Mouse (Mus musculus) gastrocnemius, postnatal 36 days (tissue): ENCODE measurements around the gene Sec14l2. TPM values are rescaled to one million over a fixed set of nuclear protein-coding genes. Genes with fewer than 3 reads are reported as not detected.

Experiments
- DNase-seq, 2 experiments: peaks; one replicate each; pipeline ENCODE4 v3.0.0; 2022
- intact Hi-C: fragments of 180-260 bp; cut with DNase I; formaldehyde crosslinking; loops from one replicate; pipeline ENCODE4 v1.15.1; 2025
- microRNA-seq, 2 experiments: library from miRNA; unstranded; fragments of <30 nt; microRNA quantifications; one replicate each; pipeline ENCODE4 v1.2.0; 2021
- total RNA-seq, 2 experiments: library from RNA; stranded (reverse); gene quantifications; 2 replicates each; pipeline ENCODE4 v1.2.3; 2021

Sec14l2 gene
- total RNA-seq, 2 experiments from 2014 or later = 0.33 to 0.42 TPM

DNA sequence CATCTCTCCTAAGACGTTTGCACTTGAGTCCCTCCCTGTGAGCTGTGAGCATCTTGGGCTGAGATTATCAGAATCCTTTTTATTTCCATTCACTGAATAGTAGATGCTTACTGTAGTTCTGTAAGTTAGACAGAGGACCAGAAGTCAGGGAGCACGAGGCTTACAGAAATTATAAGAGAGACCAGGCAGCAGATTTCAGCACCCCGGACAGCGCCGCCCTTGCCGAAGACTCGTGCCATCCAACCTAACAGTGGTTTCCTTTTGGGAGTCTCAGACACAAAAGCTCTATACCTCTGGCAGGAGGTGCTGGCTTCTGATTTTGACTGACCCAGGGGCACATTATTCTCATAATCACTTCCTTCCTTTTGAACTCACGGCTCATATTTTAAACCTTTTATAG is 46.6 kb downstream of the Sec14l2 start:
- DNase-seq = peak in 1 of 2 experiments; percentile 18
- intact Hi-C loops = no loop called here

DNA sequence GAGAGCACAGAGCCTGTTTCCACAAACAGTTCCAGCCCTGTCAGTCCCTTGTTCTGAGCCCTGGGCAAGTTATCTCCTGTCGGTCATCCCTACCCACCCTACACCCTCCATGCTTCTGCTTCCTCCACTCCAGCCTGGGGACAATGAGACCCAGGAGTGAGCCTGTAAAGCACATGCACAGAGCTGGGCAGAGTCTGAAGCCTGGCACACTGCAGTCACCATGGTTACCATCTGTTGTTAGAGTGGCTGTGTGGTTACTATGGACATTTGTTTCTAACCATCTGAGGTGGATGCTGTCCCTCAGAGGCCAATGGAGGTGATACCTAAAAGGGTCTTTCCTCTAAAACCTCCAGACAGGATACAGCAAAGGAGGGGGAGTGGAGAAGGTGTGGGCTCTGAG is 53.6 kb downstream of the Sec14l2 start:
- intact Hi-C loops = no loop called here

DNA sequence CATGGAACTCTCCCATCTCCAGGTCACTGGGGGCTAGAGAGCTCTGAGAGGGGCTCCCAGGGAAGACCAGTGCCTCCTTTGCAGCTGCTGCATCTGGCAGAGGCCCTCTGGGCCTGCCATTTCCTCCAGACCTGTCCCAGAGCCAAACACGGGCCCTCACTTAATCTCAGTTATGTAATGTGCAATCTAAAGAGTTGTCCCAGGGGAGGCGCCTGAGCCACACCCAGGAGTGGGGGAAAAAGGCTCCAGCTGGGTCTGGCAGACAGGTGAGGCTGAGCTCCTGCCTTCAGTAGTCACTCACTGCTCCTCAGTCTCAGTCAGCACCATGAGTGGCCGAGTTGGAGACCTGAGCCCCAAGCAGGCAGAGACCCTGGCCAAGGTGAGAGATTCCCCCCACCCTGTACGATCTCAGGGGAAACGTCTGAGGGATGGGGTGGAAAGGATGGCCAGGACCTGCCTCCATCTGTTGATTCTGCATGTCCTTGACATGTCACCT is 58.5 kb downstream of the Sec14l2 start, which contains the start of gene Sec14l3:
Gene Sec14l3, plus strand, starts transcription at position 215 of the 496 bp plus-strand sequence.
- DNase-seq = no peak
- intact Hi-C loops = no loop called here

More for the DNA sequence above, 53.6 kb downstream of the Sec14l2 start:
- DNase-seq = no peak

DNA sequence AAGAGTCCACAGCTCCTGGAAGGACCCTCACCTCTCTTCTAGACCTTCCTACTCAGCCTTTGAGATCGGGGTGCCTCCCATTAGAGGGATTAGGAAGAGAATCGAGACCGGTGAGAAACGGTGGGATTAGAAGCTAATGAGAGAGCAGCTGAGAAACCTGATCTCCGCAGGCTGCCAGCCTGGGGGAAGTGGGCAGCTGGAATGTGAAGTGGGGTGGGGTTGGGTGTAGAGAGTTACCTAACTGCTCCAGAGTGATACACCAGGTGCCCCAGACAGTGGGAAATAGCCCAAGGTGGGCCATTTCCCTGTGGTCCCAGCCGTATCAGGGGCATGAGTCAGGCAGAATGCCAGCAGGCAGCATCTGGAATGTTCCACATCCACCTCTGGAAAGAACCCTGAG is 60.2 kb downstream of the Sec14l2 start:
- DNase-seq = no peak
- intact Hi-C loops = no loop called here

DNA sequence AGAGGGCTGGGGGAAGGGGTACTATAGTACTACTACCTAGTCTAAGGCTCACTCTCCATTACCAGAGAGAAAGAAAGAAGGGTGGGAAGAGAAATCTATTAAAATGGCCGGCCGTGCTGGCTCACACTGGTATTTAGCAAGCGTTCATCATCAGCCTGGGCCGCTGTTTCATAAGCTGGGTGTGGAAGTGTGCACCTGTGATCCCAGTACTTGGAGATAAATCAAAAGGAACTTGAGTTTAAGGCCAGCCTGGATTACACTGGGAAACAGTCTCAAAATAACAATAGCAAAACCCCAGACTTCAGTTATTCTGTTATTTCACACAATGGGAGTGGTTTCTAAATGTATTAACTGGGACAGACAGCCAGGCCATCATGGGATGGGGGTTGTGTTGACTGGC is 60.7 kb downstream of the Sec14l2 start:
- intact Hi-C loops = no loop called here

DNA sequence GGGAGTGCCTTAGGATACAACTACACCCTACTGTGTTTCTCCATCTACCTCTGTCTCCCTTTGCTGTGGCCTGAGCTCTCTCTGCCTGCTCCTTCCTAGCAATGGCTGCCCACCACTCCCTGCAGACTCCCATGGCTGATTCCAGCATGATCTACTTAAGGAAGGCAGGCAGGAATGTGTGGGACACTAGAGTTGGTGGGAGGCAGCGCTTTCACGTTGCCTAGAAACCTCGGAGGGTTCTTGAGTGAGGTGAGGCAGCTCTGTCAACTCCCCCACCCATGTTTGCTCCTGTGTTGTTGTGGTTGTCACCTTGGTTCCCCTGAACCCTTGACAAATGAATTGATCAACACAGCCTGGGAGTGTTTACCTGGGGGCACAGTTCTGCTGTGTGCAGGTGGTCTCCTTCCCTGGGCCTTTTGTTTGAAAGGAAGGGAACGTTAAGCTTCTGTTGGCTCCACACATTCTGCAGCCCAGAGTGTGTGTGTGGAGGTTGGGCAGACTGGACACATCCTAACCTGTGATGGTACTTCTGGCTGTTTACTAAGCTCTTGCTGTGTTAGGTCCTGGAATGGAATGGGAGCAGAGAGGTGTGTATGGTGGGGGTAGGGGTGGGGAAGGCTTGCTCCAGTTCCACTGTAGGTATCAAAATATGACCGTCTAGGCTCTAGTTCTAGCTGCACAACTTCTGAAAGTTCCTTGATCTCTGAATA is 62.2 kb downstream of the Sec14l2 start:
- DNase-seq = no peak
- intact Hi-C loops = no loop called here

More for the DNA sequence above, 60.7 kb downstream of the Sec14l2 start:
- no peak for DNase-seq

DNA sequence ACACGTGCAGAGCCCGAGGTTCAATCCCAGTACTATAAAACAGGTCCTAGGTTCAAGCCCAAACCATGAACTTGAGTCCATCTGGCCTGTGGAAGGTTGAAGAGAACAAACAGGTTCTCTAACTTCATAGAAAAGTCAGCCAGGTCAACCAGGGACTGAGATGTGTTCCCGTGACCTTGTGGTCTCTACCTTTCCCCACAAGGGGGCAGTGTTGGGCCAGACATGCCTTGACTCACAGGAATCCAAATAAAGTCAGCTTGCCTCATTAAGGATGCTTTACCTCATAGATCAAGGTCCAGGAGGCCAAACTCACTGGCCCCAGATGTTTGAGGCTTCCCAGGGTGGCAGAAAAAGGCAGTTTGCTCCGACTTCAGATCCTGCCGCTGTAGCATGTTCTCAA is 69.6 kb downstream of the Sec14l2 start:
- peak; percentile 30 to 48 for DNase-seq
- intact Hi-C loops = loop anchor here (2.0 kb wide), 1 partner anchor 27 kb away; no protein-coding TSS in a partner anchor

DNA sequence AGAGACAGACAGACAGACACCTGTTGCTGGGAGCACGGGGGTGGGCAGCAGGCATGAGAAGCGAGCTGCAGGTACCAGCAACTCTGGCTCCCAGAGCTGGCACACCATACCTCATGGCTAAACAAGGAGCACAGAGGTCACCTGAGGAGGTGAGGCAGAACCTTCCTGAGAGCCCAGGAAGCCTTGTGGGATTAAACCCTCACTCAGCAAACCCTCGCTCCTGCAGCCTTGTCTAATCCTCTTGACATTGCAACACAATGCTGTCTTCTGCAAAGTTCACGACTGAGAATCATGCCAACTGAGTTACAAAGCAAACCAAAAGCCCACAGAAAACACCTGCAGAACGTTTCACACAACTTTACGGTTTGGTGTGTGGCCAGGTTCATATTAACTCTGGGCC is 74.8 kb downstream of the Sec14l2 start:
- no peak for DNase-seq

DNA sequence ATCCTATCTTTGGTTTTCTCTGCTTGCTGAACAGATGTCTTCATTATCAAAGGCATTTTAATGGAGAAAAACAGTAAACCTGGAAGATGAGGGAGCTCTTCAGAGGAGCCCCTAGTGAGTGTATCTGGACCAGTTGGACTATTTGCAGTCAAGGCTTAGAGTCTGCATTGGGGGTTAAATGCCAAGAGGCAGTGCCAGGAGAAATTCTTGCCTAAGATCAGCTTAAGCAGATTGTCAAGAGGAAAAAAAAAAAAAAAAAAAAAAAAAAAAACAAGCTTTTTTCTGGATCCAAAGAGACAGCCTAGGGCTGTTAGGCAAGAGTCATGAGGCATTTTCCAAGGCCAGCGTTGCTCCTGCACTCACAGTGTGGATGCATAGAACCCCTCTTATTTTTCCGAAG is 75.4 kb downstream of the Sec14l2 start:
- no peak for DNase-seq
- intact Hi-C loops = no loop called here

More for the DNA sequence above, 74.8 kb downstream of the Sec14l2 start:
- intact Hi-C loops = no loop called here

Small RNA genes lying within 50 kb of the gene (microRNA-seq; reads per million reads assigned to microRNA genes)
- 0.36 to 0.74 reads per million in 2 experiments for gene Mir3060

Other genes with a start within 250 kb of the Sec14l2 start
- gene 4921536K21Rik, start 228.3 kb downstream of the Sec14l2 start, total RNA-seq = under 1 TPM; 0.10 to 0.13 TPM
- gene Dusp18, start 228.2 kb downstream of the Sec14l2 start, total RNA-seq = 10 to 100 TPM in 1 of 2 experiments, 1 to 10 TPM in 1; 5.9 to 11.4 TPM
- gene Slc35e4, start 208.8 kb downstream of the Sec14l2 start, total RNA-seq = 10 to 100 TPM; 20.4 to 21.2 TPM
- 10 to 100 TPM; 15.3 to 15.5 TPM for gene Tcn2, start 191.3 kb downstream of the Sec14l2 start, total RNA-seq
- 10 to 100 TPM; 31.3 to 35.5 TPM for gene Pes1, start 159.4 kb downstream of the Sec14l2 start, total RNA-seq
- gene 4930556J24Rik, start 146.6 kb downstream of the Sec14l2 start, total RNA-seq = not detected
- gene Gal3st1, start 139.8 kb downstream of the Sec14l2 start, total RNA-seq = under 1 TPM; 0.26 to 0.42 TPM
- not detected for gene Sec14l4, start 92.0 kb downstream of the Sec14l2 start, total RNA-seq
- gene Sec14l3, start 58.6 kb downstream of the Sec14l2 start, total RNA-seq = not detected
- gene Mtfp1, start 28.0 kb downstream of the Sec14l2 start, total RNA-seq = 10 to 100 TPM; 52.1 to 53.4 TPM
- gene Rnf215, start 11.8 kb upstream of the Sec14l2 start, total RNA-seq = 1 to 10 TPM; 4.4 to 5.5 TPM
- 1 to 10 TPM; 2.6 to 2.8 TPM for gene Ccdc157, start 36.9 kb upstream of the Sec14l2 start, total RNA-seq
- 10 to 100 TPM; 16.2 to 17.0 TPM for gene Sf3a1, start 36.9 kb upstream of the Sec14l2 start, total RNA-seq
- gene Tbc1d10a, start 63.4 kb upstream of the Sec14l2 start, total RNA-seq = 1 to 10 TPM; 3.7 to 4.4 TPM
- 1 to 10 TPM; 2.2 to 3.0 TPM for gene Castor1, start 94.8 kb upstream of the Sec14l2 start, total RNA-seq
- gene Osm, start 113.0 kb upstream of the Sec14l2 start, total RNA-seq = not detected
- gene Lif, start 134.1 kb upstream of the Sec14l2 start, total RNA-seq = under 1 TPM; 0.13 to 0.52 TPM